Mouse (Mus musculus) urinary bladder, adult 2 months (tissue): Measurements from ENCODE around the gene Agmo. TPM values are rescaled to one million over a fixed set of nuclear protein-coding genes. Genes with fewer than 3 reads are reported as not detected.

Experiments used
- polyA plus RNA-seq: library from polyadenylated mRNA; depleted of rRNA; stranded (reverse); fragments of >200 nt; gene quantifications from 2 replicates; pipeline ENCODE4 v1.2.3, GENCODE M21; 2012; rRNA removed

Gene Agmo
- polyA plus RNA-seq, 1 experiment, result 8.1 TPM

Other genes starting within 250 kb of the Agmo start
- gene Meox2, start 133.1 kb upstream of the Agmo start, polyA plus RNA-seq, result 3.6 and 4.5 TPM in 2 replicates